Mouse (Mus musculus) erythroblast, embryonic 14.5 days (primary cell): ENCODE results near the gene Gm19402. TPM values are rescaled to one million over a fixed set of nuclear protein-coding genes. Genes with fewer than 3 reads are reported as not detected.

Experiments used
- H3K27me3 ChIP-seq: 2 replicates; pipeline ENCODE4 v1.6.1; 2012; ENCODE audit warnings: inconsistent platforms; ENCODE audit not compliant: control insufficient read depth
- H3K36me3 ChIP-seq: 2 replicates; pipeline ENCODE4 v1.6.1; 2012; ENCODE audit warnings: mild to moderate bottlenecking, inconsistent platforms; ENCODE audit not compliant: control insufficient read depth
- H3K4me1 ChIP-seq: 2 replicates; pipeline ENCODE4 v1.6.1; 2012; ENCODE audit warnings: inconsistent platforms; ENCODE audit not compliant: control insufficient read depth
- H3K4me3 ChIP-seq: replicated peaks from 2 replicates; pipeline ENCODE3; 2012; ENCODE audit warnings: moderate library complexity, mild to moderate bottlenecking, inconsistent platforms
- H3K9me3 ChIP-seq: 2 replicates; pipeline ENCODE4 v1.6.1; 2012; ENCODE audit warnings: low read length, inconsistent platforms, mixed read lengths; ENCODE audit not compliant: control insufficient read depth
- GATA1 ChIP-seq: IDR thresholded peaks from 2 replicates; pipeline ENCODE4 v1.6.1; 2012; ENCODE audit warnings: low read length, inconsistent platforms, mixed read lengths
- TAL1 ChIP-seq: IDR thresholded peaks from 3 replicates; pipeline ENCODE4 v1.6.1; 2012; ENCODE audit warnings: low read length, inconsistent platforms, mixed read lengths
- polyA plus RNA-seq: library from polyadenylated mRNA; stranded (reverse); fragments of >175 nt; gene quantifications from 2 replicates; pipeline ENCODE4 v1.2.3, GENCODE M21; 2012

The Gm19402 gene
- polyA plus RNA-seq, 1 experiment, result not detected

DNA sequence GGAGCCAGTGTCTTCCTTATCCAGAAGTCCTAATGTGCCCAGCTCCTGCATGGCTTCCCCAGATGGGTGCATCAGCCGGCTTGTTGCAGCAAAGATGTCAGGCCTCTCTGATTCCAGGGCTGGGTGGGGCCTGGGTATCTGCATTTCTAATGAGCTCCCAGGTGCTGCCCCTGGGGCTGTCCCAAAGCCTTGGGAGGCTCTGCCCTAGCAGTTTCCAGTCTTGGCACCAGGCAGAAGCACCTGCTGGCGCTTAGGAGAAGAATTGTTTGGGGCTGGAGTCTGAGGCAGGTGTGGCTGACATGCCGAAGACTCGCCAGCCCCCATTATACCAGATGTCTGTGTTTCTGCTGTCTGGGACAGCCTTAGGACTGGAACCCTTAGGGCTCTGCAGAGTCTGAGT is 19.8 kb downstream of the Gm19402 start:
- Histone ChIP-seq H3K27me3 (peaks cover 10% of the 10 kb centered on the region), H3K4me3 (no peak overlapping the region), H3K4me1 (peaks cover 25% of the 10 kb centered on the region), H3K36me3 (no peaks in the 10 kb centered on the region), H3K9me3 (no peaks in the 10 kb centered on the region)
- TF ChIP-seq TAL1 (no peak), GATA1 (no peak)

DNA sequence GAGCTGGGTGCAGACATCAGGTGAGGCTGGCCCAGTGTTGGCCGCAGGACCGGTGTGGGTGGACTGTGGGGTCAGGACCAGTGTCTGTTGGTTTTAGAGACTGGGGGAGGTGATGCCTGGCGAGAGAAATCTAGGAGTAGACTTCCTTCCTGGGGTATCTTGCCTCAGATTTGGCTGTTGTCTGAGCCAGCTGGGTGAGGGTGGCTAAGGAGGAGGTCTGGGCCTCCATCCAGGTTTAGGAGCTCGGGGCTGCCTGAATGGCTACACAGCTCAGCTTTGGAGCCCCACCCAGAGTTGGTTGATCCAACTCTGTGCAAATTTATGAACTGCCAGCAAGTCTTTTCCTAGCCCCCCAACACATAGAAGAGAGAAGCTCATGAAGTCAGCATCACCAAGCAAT is 23.2 kb downstream of the Gm19402 start:
- Histone ChIP-seq H3K36me3 (no peaks in the 10 kb centered on the region), H3K4me1 (peaks cover 18% of the 10 kb centered on the region), H3K27me3 (peaks cover 15% of the 10 kb centered on the region), H3K9me3 (no peaks in the 10 kb centered on the region), H3K4me3 (no peak overlapping the region)
- TF ChIP-seq GATA1 (no peak), TAL1 (no peak)

DNA sequence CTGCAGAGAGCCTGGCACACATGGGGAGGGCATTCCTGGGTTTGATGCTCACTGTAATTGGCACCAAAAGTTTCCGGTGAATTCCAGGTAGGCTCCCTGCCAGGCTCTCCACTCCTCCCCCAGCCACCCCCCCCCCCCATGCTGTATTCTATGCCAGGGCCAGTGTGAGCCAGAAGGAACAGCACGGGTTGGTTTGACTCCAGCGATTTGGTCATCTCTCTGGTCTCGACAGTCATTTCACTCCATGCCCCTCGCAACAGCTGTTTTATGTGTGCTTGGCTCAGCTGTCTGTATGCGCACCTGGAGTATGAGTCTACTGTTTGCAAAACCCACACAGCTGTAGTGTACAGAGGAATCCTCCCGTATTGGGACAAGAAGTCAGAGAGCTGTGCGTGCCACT is 24.2 kb downstream of the Gm19402 start:
- peaks cover 13% of the 10 kb centered on the region for H3K4me1 ChIP-seq
- H3K36me3 ChIP-seq, result no peaks in the 10 kb centered on the region
- H3K9me3 ChIP-seq, result no peaks in the 10 kb centered on the region
- no peak for TF ChIP-seq TAL1
- no peak for TF ChIP-seq GATA1
- no peak overlapping the region for H3K4me3 ChIP-seq
- H3K27me3 ChIP-seq, result peaks cover 15% of the 10 kb centered on the region

DNA sequence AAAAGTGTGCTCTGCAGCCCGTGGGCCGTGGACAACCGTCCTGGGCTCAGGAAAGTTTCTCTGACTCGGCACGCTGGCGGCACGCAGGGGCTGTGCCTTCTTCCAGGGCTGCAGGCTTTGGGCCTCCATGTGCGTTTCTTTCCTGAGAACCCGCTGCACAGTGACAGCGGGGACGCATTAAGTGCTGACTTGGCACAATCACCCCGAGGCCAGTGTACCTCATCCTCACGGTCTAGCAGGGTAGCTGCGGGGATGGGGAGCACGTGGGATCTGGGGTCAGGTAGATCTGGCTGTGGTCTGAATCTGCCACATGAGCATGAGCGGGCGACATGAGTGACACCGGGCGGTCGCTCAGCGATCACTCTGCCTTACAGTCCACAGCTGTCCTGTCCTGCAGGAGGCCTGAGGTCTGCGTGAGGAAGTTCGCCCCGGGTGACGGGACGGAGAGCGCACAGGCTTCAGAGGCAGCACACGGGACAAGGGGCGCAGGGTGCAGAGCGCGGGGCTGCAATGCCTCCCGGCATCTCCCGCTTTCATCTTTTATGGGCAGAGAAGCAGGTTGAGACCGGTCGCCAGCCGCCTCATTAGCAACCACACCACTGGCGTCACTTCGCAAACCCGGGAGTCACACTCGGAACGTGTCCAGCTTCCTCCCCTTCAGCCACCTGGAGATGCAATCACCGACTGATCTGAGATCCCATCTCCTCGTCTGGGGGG is 26.4 kb downstream of the Gm19402 start:
- Histone ChIP-seq H3K36me3 (no peaks in the 10 kb centered on the region), H3K4me1 (no peaks in the 10 kb centered on the region), H3K9me3 (no peaks in the 10 kb centered on the region), H3K4me3 (no peak overlapping the region), H3K27me3 (peaks cover 15% of the 10 kb centered on the region)
- TF ChIP-seq GATA1 (no peak), TAL1 (no peak)

DNA sequence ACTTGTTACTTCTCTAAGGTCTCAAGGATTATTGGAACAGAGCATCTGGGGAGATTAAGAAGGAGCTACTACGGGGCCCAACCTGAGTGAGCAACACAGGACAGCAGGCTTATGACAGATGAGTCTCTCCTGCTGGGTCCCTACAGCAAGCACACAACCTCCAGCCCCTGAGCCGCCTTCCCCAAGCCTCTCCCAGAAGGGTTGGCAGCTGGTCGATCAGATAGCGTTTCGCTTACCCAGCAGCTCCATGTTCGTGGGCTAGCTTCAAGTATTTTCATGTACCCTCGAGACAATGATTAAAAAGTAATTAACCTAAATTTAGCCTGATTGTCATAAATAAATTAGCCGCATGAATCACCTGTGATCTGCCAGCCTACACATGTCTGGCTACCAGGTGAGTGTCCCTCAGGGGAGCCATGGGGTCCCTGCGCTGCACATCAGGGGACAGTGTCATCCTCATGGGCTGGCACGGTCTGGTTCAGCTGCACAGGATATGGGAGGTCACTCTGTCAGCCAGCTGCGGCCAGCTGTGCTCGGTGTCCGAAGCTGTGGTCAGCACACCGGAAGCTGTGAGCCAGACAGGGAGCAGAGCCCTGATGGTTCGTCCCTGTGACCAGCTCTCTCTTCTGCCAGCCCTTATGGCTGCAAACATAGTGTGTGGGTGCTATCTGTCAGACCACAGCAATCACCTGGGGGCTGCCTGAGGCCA is 32.1 kb downstream of the Gm19402 start:
- no peak overlapping the region for H3K4me3 ChIP-seq
- H3K36me3 ChIP-seq, result no peaks in the 10 kb centered on the region
- H3K27me3 ChIP-seq, result peaks cover 3% of the 10 kb centered on the region
- peaks cover 3% of the 10 kb centered on the region; the same call in 1 of the 2 replicates for H3K4me1 ChIP-seq
- TF ChIP-seq TAL1 (no peak), GATA1 (no peak)
- H3K9me3 ChIP-seq, result peaks cover 3% of the 10 kb centered on the region; the same call in 1 of the 2 replicates

DNA sequence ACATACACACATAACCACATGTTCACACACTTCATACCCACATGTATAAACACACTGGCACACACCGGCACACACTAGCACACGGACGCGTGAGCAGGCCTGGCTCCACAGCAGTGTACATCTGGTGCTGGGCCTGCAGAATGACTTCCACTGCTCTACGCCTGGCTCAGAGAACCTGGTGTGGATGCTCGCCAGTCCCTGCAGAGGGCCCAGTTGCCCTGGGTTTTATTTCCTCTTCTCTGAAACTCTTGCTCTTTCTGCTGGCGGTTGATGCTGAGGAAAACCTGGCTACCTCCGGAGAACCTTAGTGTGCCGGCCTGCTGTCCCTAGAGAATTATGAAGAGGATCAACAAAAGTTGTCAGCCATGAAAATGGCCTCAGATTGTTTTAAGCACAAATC is 38.5 kb downstream of the Gm19402 start:
- Histone ChIP-seq H3K4me1 (no peaks in the 10 kb centered on the region), H3K9me3 (peaks cover 3% of the 10 kb centered on the region; the same call in 1 of the 2 replicates)

DNA sequence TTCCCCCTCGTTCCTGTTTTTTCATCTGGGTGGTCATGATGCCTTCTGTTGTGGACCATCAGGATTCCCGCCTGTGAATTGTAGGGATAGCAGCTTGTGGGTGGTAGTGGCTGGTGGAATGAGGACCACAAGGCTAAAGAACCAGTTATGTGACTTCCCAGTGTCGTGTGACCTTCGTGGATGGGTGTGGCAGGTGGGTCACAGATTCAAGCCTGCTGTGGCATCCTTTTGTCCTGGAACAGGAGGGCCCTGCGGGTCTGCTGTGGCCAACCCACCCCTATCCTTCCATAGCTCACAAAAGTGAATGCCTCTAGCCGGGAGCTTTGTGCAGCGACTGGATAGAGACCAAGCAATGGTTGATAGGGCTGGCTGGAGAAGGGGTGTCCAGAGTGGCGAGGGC is 42.7 kb downstream of the Gm19402 start:
- H3K27me3 ChIP-seq, result no peaks in the 10 kb centered on the region
- TF ChIP-seq TAL1 (no peak), GATA1 (no peak)
- H3K4me3 ChIP-seq, result no peak overlapping the region
- no peaks in the 10 kb centered on the region for H3K9me3 ChIP-seq
- peaks cover 44% of the 10 kb centered on the region for H3K36me3 ChIP-seq
- no peaks in the 10 kb centered on the region for H3K4me1 ChIP-seq

More for the DNA sequence above, 38.5 kb downstream of the Gm19402 start:
- Histone ChIP-seq H3K4me3 (no peak overlapping the region), H3K36me3 (peaks cover 2% of the 10 kb centered on the region), H3K27me3 (no peaks in the 10 kb centered on the region)
- TF ChIP-seq TAL1 (no peak), GATA1 (no peak)

DNA sequence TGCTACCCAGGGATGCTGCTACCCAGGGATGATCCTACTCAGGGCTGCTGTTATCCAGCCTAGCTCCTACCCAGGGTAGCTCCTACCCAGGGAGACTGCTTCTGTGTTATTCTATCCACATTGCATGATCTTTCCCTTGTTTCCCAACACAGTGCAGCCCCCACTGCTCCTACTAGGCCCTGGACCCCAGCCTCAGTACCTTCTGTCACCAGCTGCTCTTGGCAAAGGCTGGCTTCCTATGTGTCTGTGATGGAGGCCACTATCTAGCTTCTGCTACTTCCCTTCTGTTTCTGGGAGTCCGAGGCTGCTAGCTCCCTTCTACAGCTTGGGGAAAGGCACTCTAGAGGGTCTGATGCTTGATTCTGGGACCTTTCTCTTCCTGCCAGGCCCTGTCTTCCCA is 43.1 kb downstream of the Gm19402 start:
- no peaks in the 10 kb centered on the region for H3K27me3 ChIP-seq
- H3K4me1 ChIP-seq, result no peaks in the 10 kb centered on the region
- H3K4me3 ChIP-seq, result no peak overlapping the region
- no peaks in the 10 kb centered on the region for H3K9me3 ChIP-seq
- peaks cover 46% of the 10 kb centered on the region for H3K36me3 ChIP-seq
- no peak for TF ChIP-seq TAL1
- TF ChIP-seq GATA1, result no peak

DNA sequence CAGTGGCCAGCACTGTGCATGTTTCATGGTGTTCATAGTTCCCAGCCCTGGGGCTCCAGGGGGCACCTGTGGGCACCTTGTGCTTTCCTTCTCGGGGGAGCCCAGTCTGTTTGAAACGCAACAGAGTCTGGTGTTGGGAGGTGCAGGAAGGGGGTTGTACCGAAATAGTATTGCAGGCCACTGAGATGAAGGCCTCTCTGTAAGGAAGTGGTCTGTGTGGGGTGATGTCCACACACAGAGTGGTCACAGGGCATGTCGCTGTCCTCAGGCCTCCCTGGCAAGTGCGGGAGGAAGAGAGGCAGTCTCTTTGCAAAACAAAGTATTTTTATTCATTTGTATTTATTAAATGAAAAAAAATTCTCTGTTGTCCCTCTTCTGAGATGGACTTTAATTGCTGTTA is 45.0 kb downstream of the Gm19402 start:
- TF ChIP-seq TAL1, result no peak
- peaks cover 63% of the 10 kb centered on the region for H3K36me3 ChIP-seq

More for the DNA sequence above, 45.0 kb downstream of the Gm19402 start:
- no peak overlapping the region for H3K4me3 ChIP-seq
- no peaks in the 10 kb centered on the region for H3K9me3 ChIP-seq
- no peaks in the 10 kb centered on the region for H3K27me3 ChIP-seq
- H3K4me1 ChIP-seq, result no peaks in the 10 kb centered on the region
